Comparison of ENCODE assay signal across 14 mouse cellular contexts in genomic region chr11:18944972-18945625, GRCm38 (mm10).
DNase-seq lines count a peak whose midpoint lies in the region; ATAC-seq and TF ChIP-seq lines count a peak whose summit lies in the region.
"Had no signal": no experiment of that assay in that cellular context is flagged by ENCODE, and none has a peak within 500 bp of the region (broad histone marks: within the 10 kb centered on the region; RNA-seq: fewer than 3 reads in every experiment).

No protein-coding gene starts in this region.

- ATAC-seq in heart, embryonic 13.5 days (ENCODE audit: extremely low read depth, insufficient number of reproducible peaks, low FRiP score, low TSS enrichment) = no peak
- peak; percentile 70 for ATAC-seq in midbrain, embryonic 15.5 days (replicated peaks)
- ATAC-seq in liver, embryonic 12.5 days = no peak
- ATAC-seq: intestine, embryonic 15.5 days had no signal

- no peak for DNase-seq in heart, postnatal 36 days
- DNase-seq in embryonic facial prominence, embryonic 10.5 days (ENCODE audit: low spot score) = no peak
- no peak for DNase-seq in thymus, postnatal 36 days
- DNase-seq in right cerebral cortex, adult 18-20 months = no peak
- DNase-seq: adrenal gland, postnatal 36 days; cerebellum, adult 9-11 months; lung, adult 18-20 months; thymus, postnatal 14 days had no signal

- H3K9ac ChIP-seq in heart, embryonic 13.5 days = peak overlapping the region; percentile 52; the same call in 1 of the 2 replicates
- H3K9ac ChIP-seq in ES-Bruce4 (ENCODE audit: low read depth, poor library complexity, severe bottlenecking) = no peak overlapping the region
- H3K9ac ChIP-seq in midbrain, embryonic 15.5 days = no peak overlapping the region
- no peak overlapping the region for H3K9ac ChIP-seq in liver, embryonic 12.5 days
- H3K9ac ChIP-seq: embryonic facial prominence, embryonic 15.5 days; intestine, embryonic 15.5 days had no signal

- WGBS in heart, embryonic 13.5 days = 56% methylated on average over 14 of the region's 14 CpGs
- 46% methylated on average over 14 of the region's 14 CpGs for WGBS in embryonic facial prominence, embryonic 10.5 days
- 46% methylated on average over 14 of the region's 14 CpGs for WGBS in midbrain, embryonic 15.5 days
- WGBS in liver, embryonic 12.5 days (ENCODE audit: insufficient replicate concordance) = 60% methylated on average over 14 of the region's 14 CpGs

- no peak overlapping the region for H3K4me3 ChIP-seq in heart, embryonic 13.5 days
- no peak overlapping the region for H3K4me3 ChIP-seq in ES-Bruce4 (ENCODE audit: low read depth, low read length)
- H3K4me3 ChIP-seq in embryonic facial prominence, embryonic 10.5 days = 0 out of 2 replicates have a peak overlapping the region, but pooled peaks have one; percentile 5
- no peak overlapping the region for H3K4me3 ChIP-seq in midbrain, embryonic 15.5 days
- H3K4me3 ChIP-seq in liver, embryonic 12.5 days = no peak overlapping the region
- H3K4me3 ChIP-seq: embryonic facial prominence, embryonic 15.5 days; intestine, embryonic 15.5 days had no signal

- no peak for TF ChIP-seq POLR2A in ES-Bruce4 (IDR thresholded peaks at IDR 0.05; ENCODE audit: insufficient read depth, low read length)

- no peaks in the 10 kb centered on the region for H3K27me3 ChIP-seq in heart, embryonic 13.5 days (replicated peaks)
- no peaks in the 10 kb centered on the region for H3K27me3 ChIP-seq in ES-Bruce4 (ENCODE audit: control insufficient read depth, insufficient read depth, low read length, poor library complexity, severe bottlenecking)
- H3K27me3 ChIP-seq in embryonic facial prominence, embryonic 10.5 days (replicated peaks; ENCODE audit: low read depth, poor library complexity, severe bottlenecking) = peaks cover 12% of the 10 kb centered on the region; the same call in 1 of the 2 replicates
- H3K27me3 ChIP-seq in midbrain, embryonic 15.5 days (replicated peaks) = no peaks in the 10 kb centered on the region
- H3K27me3 ChIP-seq in liver, embryonic 12.5 days (replicated peaks) = no peaks in the 10 kb centered on the region
- H3K27me3 ChIP-seq: embryonic facial prominence, embryonic 15.5 days; intestine, embryonic 15.5 days had no signal

- H3K27ac ChIP-seq in heart, embryonic 13.5 days (replicated peaks) = peak overlapping the region; percentile 85
- peak overlapping the region; percentile 48; the same call in 1 of the 2 replicates for H3K27ac ChIP-seq in ES-Bruce4 (ENCODE audit: insufficient read depth, low read length)
- H3K27ac ChIP-seq in embryonic facial prominence, embryonic 10.5 days (replicated peaks) = peak overlapping the region; percentile 44; the same call in 1 of the 2 replicates
- 0 out of 2 replicates have a peak overlapping the region, but pooled peaks have one; percentile 16 for H3K27ac ChIP-seq in midbrain, embryonic 15.5 days
- no peak overlapping the region for H3K27ac ChIP-seq in liver, embryonic 12.5 days
- H3K27ac ChIP-seq: embryonic facial prominence, embryonic 15.5 days; intestine, embryonic 15.5 days had no signal

- no peaks in the 10 kb centered on the region for H3K9me3 ChIP-seq in heart, embryonic 13.5 days
- H3K9me3 ChIP-seq in ES-Bruce4 (replicated peaks; ENCODE audit: control insufficient read depth, insufficient read depth, low read length, poor library complexity, severe bottlenecking) = no peaks in the 10 kb centered on the region
- H3K9me3 ChIP-seq in embryonic facial prominence, embryonic 10.5 days = no peaks in the 10 kb centered on the region
- no peaks in the 10 kb centered on the region for H3K9me3 ChIP-seq in midbrain, embryonic 15.5 days
- H3K9me3 ChIP-seq in liver, embryonic 12.5 days (replicated peaks) = no peaks in the 10 kb centered on the region
- H3K9me3 ChIP-seq: embryonic facial prominence, embryonic 15.5 days; intestine, embryonic 15.5 days had no signal

- peaks cover 91% of the 10 kb centered on the region for H3K4me1 ChIP-seq in heart, embryonic 13.5 days
- H3K4me1 ChIP-seq in ES-Bruce4 (ENCODE audit: control insufficient read depth, insufficient read depth, low read length) = peaks cover 5% of the 10 kb centered on the region
- H3K4me1 ChIP-seq in embryonic facial prominence, embryonic 10.5 days = peaks cover 67% of the 10 kb centered on the region
- peaks cover 17% of the 10 kb centered on the region for H3K4me1 ChIP-seq in midbrain, embryonic 15.5 days
- peaks cover 36% of the 10 kb centered on the region for H3K4me1 ChIP-seq in liver, embryonic 12.5 days

- peak overlapping the region; percentile 2; the same call in 1 of the 2 replicates for H3K4me2 ChIP-seq in heart, embryonic 13.5 days
- H3K4me2 ChIP-seq in midbrain, embryonic 15.5 days = no peak overlapping the region
- no peak overlapping the region for H3K4me2 ChIP-seq in liver, embryonic 12.5 days
- H3K4me2 ChIP-seq: embryonic facial prominence, embryonic 15.5 days; intestine, embryonic 15.5 days had no signal

- H3K36me3 ChIP-seq in heart, embryonic 13.5 days = peaks cover 9% of the 10 kb centered on the region; the same call in 1 of the 2 replicates
- no peaks in the 10 kb centered on the region for H3K36me3 ChIP-seq in ES-Bruce4 (ENCODE audit: control insufficient read depth, insufficient read depth, low read length, poor library complexity, severe bottlenecking)
- peaks cover 10% of the 10 kb centered on the region for H3K36me3 ChIP-seq in embryonic facial prominence, embryonic 10.5 days (replicated peaks)
- no peaks in the 10 kb centered on the region for H3K36me3 ChIP-seq in midbrain, embryonic 15.5 days (replicated peaks)
- peaks cover 1% of the 10 kb centered on the region; the same call in 1 of the 2 replicates for H3K36me3 ChIP-seq in liver, embryonic 12.5 days
- H3K36me3 ChIP-seq: embryonic facial prominence, embryonic 15.5 days; intestine, embryonic 15.5 days had no signal

- TF ChIP-seq CTCF in ES-Bruce4 (IDR thresholded peaks at IDR 0.05; ENCODE audit: low read depth, low read length) = no peak

- no peak for TF ChIP-seq EP300 in ES-Bruce4 (IDR thresholded peaks at IDR 0.05; ENCODE audit: insufficient read depth, low read depth, low read length)

- intact Hi-C loops in heart, postnatal 36 days (cut with DNase I) = loop anchor here (5.0 kb wide), 1 partner anchor 48 kb away; no protein-coding TSS in a partner anchor
